Mouse (Mus musculus) liver, adult 2 months (tissue): Measurements from ENCODE around the gene Rnf34. TPM values are rescaled to one million over a fixed set of nuclear protein-coding genes. Genes with fewer than 3 reads are reported as not detected.

Experiments used
- DNase-seq: peaks from one replicate; pipeline ENCODE4 v3.0.0-alpha.2; 2011; ENCODE audit warnings: low read depth, low spot score; ENCODE audit errors: extremely low read depth
- H3K27ac ChIP-seq: fragments of 200-500 bp; replicated peaks from 2 replicates; pipeline ENCODE4 v1.5.1; 2012; ENCODE audit warnings: low read depth, mild to moderate bottlenecking, control low read depth, inconsistent platforms, low read length; ENCODE audit not compliant: insufficient read depth
- H3K27me3 ChIP-seq: fragments of 200-500 bp; 2 replicates; pipeline ENCODE4 v1.6.1; 2012; ENCODE audit warnings: mild to moderate bottlenecking, moderate library complexity, low read length, inconsistent platforms; ENCODE audit not compliant: control insufficient read depth, insufficient read depth
- H3K36me3 ChIP-seq: fragments of 200-500 bp; 2 replicates; pipeline ENCODE4 v1.6.1; 2012; ENCODE audit warnings: low read length, inconsistent platforms; ENCODE audit not compliant: control insufficient read depth, insufficient read depth
- H3K4me1 ChIP-seq: fragments of 200-500 bp; 2 replicates; pipeline ENCODE4 v1.6.1; 2011; ENCODE audit warnings: low read length; ENCODE audit not compliant: control insufficient read depth, insufficient read depth
- H3K4me3 ChIP-seq: fragments of 200-500 bp; 2 replicates; pipeline ENCODE4 v1.5.1; 2011; ENCODE audit warnings: low read depth, mild to moderate bottlenecking, control low read depth, low read length, moderate library complexity; ENCODE audit not compliant: insufficient read depth
- H3K79me2 ChIP-seq: fragments of 200-500 bp; 2 replicates; pipeline ENCODE4 v1.6.1; 2012; ENCODE audit warnings: inconsistent platforms, mild to moderate bottlenecking, low read length, moderate library complexity; ENCODE audit not compliant: control insufficient read depth, insufficient read depth
- H3K9ac ChIP-seq: fragments of 200-500 bp; 2 replicates; pipeline ENCODE4 v1.6.1; 2012; ENCODE audit warnings: low read depth, mild to moderate bottlenecking, control low read depth, inconsistent platforms, low read length
- CTCF ChIP-seq: fragments of 200-500 bp; IDR thresholded peaks from 2 replicates; pipeline ENCODE4 v1.5.1; 2011; ENCODE audit warnings: low read depth, low read length, control low read depth
- POLR2A ChIP-seq: fragments of 200-500 bp; IDR thresholded peaks from 2 replicates; pipeline ENCODE4 v1.6.1; 2011; ENCODE audit warnings: low read length, control low read depth; ENCODE audit not compliant: insufficient read depth; ENCODE audit errors: extremely low read depth
- WGBS: fragments of 180-500 bp; shearing (Covaris S2); methylation state at CpG from one replicate; pipeline ENCODE4 v1.1.7; 2018; 5-methylcytosine and 5-hydroxymethylcytosine counted together
- polyA plus RNA-seq: library from polyadenylated mRNA; depleted of rRNA; stranded (reverse); fragments of >200 nt; gene quantifications from 2 replicates; pipeline ENCODE4 v1.2.3, GENCODE M21; 2012
- total RNA-seq: library from RNA; depleted of rRNA; stranded (reverse); fragments of >200 nt; gene quantifications from 2 replicates; pipeline ENCODE4 v1.2.3, GENCODE M21; 2014

Rnf34 gene
- total and polyA plus RNA-seq, 2 experiments, result 3.4 to 5.3 TPM

DNA sequence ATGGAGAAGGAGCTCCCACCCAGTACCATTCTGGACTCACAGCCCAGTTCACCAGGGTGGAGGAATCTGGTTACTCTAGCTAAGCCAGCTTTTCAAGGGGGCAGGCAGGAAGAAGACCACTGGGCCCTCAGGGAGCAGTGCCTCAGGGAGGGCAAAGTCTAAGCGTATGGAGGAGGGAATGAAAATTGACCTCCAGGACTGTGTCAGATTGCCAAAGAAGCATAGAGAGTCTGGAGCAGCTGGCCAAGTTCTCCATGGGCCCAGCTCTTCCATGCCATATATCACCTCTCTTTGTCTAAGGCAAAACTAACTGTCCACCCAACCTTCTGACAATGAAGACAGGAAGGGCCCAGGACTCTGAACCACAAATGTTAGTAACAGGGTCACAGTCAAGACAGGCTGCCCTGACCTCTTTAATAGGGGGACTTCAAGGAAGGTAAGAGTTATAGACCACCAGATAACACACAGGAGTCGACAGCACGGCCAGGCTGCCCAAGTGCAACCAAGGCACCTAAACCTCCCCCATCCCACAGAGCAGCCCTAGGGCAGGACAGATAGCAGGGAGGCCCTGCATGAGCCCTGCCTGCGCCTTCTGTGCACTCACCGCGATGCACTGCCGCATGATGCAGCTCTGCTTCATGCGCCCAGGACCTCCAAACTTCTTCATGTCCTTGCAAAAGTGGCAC is 38.2 kb downstream of the Rnf34 start:
- 87% methylated on average over 8 of the region's 8 CpGs for WGBS
- no peak for DNase-seq

DNA sequence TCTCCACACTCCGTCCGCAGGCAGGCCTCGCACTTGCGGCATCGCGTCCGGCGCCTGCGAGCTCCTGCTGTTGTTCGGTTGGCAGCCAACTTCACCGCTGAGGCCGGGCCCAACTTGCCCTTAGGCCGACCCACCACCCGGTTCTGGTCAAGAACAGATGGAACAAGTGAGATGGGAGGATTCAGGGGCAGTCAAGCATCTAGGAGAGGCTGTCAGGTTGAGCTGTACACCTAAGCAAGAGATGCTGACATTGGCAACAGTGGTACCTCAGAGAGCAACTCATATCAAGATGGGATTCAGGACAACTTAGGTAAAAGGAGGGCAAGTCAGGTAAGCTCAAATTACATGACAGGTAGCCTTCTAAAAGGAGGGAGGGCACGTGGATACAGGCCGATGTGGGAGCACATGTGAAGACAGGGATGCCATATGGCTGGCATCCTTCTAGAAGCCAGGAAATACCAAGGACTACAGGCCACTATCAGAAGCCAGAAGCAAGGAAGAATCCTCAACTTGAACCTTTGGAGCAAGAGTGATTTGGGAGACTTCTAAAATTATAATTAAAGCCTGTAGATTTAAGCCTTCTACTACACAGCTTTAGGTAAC is 38.9 kb downstream of the Rnf34 start:
- Histone ChIP-seq H3K27me3 (no peaks in the 10 kb centered on the region), H3K9ac (no peak overlapping the region), H3K27ac (no peak overlapping the region), H3K4me3 (no peak overlapping the region), H3K4me1 (peaks cover 4% of the 10 kb centered on the region; the same call in 1 of the 2 replicates), H3K79me2 (peaks cover 13% of the 10 kb centered on the region; the same call in 1 of the 2 replicates), H3K36me3 (no peaks in the 10 kb centered on the region)
- 94% methylated on average over 16 of the region's 16 CpGs for WGBS
- DNase-seq, result no peak
- TF ChIP-seq CTCF, result no peak
- no peak for TF ChIP-seq POLR2A

More for the DNA sequence above, 38.2 kb downstream of the Rnf34 start:
- H3K4me3 ChIP-seq, result no peak overlapping the region
- no peak overlapping the region for H3K9ac ChIP-seq
- no peak for TF ChIP-seq CTCF
- no peak for TF ChIP-seq POLR2A
- H3K79me2 ChIP-seq, result peaks cover 13% of the 10 kb centered on the region; the same call in 1 of the 2 replicates
- peaks cover 4% of the 10 kb centered on the region; the same call in 1 of the 2 replicates for H3K4me1 ChIP-seq
- no peaks in the 10 kb centered on the region for H3K27me3 ChIP-seq
- H3K27ac ChIP-seq, result no peak overlapping the region
- H3K36me3 ChIP-seq, result no peaks in the 10 kb centered on the region

DNA sequence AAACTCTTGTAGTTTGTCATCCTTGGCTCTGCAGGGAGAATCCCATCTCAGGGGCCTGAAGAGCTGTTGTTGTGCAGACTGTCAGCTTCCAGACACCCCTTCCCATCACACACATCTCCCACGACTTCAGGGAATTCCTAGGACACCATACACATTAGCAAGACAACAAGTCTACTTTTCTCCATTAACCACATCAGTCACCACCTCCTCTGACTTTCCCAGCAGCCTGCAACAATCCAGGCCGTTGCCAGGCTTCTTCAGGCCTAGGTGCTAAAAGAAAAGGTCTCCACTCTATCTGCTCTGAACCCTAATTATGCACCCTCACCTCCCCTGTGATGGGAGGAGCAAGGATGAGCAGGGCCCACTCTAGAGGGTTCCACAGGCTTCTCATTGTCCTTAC is 40.5 kb downstream of the Rnf34 start:
- Histone ChIP-seq H3K27me3 (no peaks in the 10 kb centered on the region), H3K9ac (no peak overlapping the region), H3K79me2 (peaks cover 13% of the 10 kb centered on the region; the same call in 1 of the 2 replicates), H3K36me3 (no peaks in the 10 kb centered on the region), H3K27ac (no peak overlapping the region), H3K4me3 (no peak overlapping the region), H3K4me1 (peaks cover 7% of the 10 kb centered on the region)
- 84% methylated on average over 2 of the region's 2 CpGs for WGBS
- TF ChIP-seq POLR2A (no peak), CTCF (no peak)
- DNase-seq, result no peak

DNA sequence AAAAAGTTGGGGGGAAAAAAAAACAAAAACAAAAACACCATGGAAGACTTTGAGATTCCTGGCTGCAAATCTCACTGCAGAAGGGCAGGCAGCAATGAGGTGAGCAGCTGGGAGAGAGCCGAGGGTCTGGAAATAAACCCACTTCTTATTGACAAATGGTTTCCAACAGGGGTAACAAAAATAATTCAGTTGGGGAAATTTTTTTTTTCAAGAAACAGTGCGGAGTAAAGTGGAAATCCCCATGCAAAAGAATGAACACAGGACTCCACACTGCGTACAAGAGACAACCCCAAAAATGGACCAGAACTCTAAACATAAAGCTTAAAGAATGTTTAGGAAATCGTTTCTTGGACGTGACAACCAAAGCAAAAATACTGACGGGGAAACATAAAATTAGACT is 43.4 kb downstream of the Rnf34 start:
- no peaks in the 10 kb centered on the region for H3K36me3 ChIP-seq
- peaks cover 14% of the 10 kb centered on the region; the same call in 1 of the 2 replicates for H3K79me2 ChIP-seq
- H3K9ac ChIP-seq, result no peak overlapping the region
- H3K4me1 ChIP-seq, result peaks cover 3% of the 10 kb centered on the region
- no peak overlapping the region for H3K27ac ChIP-seq
- no peak overlapping the region for H3K4me3 ChIP-seq
- no peak for DNase-seq
- no peaks in the 10 kb centered on the region for H3K27me3 ChIP-seq
- TF ChIP-seq POLR2A (no peak), CTCF (no peak)
- 93% methylated on average over 6 of the region's 6 CpGs for WGBS

DNA sequence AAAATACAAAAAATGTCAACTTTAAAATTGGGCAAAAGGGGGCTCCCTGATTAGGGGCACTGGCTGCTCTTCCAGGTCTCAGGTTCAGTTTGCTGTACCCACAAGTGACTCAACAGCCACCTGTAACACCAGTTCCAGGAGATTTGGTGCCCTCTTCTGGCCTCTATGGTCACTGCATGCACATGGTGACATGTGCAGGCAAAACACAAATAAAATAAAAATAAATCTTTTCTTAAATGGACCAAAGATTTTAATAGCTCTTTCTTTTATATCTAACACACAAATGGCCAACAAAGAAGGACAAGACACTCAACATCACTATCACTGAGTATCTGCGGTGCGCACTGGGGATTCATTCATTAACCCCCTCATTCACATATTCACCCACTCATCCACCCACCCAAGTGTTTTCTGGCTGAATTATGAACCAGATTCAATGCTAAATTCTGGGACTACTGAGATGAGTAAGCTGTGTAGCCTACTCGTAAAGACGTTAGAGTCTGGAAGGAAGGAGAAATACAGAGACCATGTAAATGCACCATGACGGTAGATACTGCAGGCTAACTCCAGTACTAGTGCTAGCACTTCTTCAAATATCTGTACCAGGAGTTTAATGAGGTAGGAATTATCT is 44.3 kb downstream of the Rnf34 start:
- peaks cover 5% of the 10 kb centered on the region for H3K4me1 ChIP-seq
- DNase-seq, result peak; percentile 36
- WGBS, result 95% methylated on average over 5 of the region's 5 CpGs
- H3K27me3 ChIP-seq, result no peaks in the 10 kb centered on the region
- TF ChIP-seq CTCF (peak; percentile 59), POLR2A (no peak)
- H3K36me3 ChIP-seq, result no peaks in the 10 kb centered on the region
- H3K9ac ChIP-seq, result no peak overlapping the region
- H3K79me2 ChIP-seq, result peaks cover 15% of the 10 kb centered on the region; the same call in 1 of the 2 replicates
- H3K27ac ChIP-seq, result no peak overlapping the region
- H3K4me3 ChIP-seq, result no peak overlapping the region
